Mouse (Mus musculus) embryonic facial prominence, embryonic 11.5 days (tissue): Measurements from ENCODE around the gene Cadm1. TPM values are rescaled to one million over a fixed set of nuclear protein-coding genes. Genes with fewer than 3 reads are reported as not detected.

Experiments
- ATAC-seq: fragments of 200-750 bp; cut with Nextera tagmentation; replicated peaks from 2 replicates; pipeline ENCODE4 v1.8.0; 2017; ENCODE audit warnings: low read depth; ENCODE audit not compliant: insufficient number of reproducible peaks, low FRiP score, low TSS enrichment
- DNase-seq: peaks from one replicate; pipeline ENCODE4 v3.0.0-alpha.2; 2015; ENCODE audit warnings: low spot score
- H3K27ac ChIP-seq: fragments of 300-500 bp; sonication (generic); replicated peaks from 2 replicates; pipeline ENCODE4 v1.5.1; 2014; ENCODE audit warnings: mild to moderate bottlenecking, low read depth, low read length, control low read depth
- H3K27me3 ChIP-seq: fragments of 300-500 bp; sonication (generic); 2 replicates; pipeline ENCODE4 v1.6.1; 2014; ENCODE audit warnings: mild to moderate bottlenecking, low read length, moderate library complexity, mixed read lengths; ENCODE audit not compliant: control insufficient read depth, insufficient read depth
- H3K36me3 ChIP-seq: fragments of 300-500 bp; sonication (generic); replicated peaks from 2 replicates; pipeline ENCODE4 v1.6.1; 2014; ENCODE audit warnings: low read depth, mild to moderate bottlenecking, low read length, moderate library complexity, mixed read lengths; ENCODE audit not compliant: control insufficient read depth, insufficient read depth
- H3K4me1 ChIP-seq: fragments of 300-500 bp; sonication (generic); 2 replicates; pipeline ENCODE4 v1.6.1; 2014; ENCODE audit warnings: low read length, mixed read lengths; ENCODE audit not compliant: control insufficient read depth, insufficient read depth
- H3K4me2 ChIP-seq: fragments of 300-500 bp; sonication (generic); 2 replicates; pipeline ENCODE4 v1.6.1; 2014; ENCODE audit warnings: low read depth, mild to moderate bottlenecking, control low read depth, low read length, moderate library complexity
- H3K4me3 ChIP-seq: fragments of 300-500 bp; sonication (generic); 2 replicates; pipeline ENCODE4 v1.5.1; 2014; ENCODE audit warnings: low read depth, low read length, control low read depth
- H3K9ac ChIP-seq: fragments of 300-500 bp; sonication (generic); replicated peaks from 2 replicates; pipeline ENCODE4 v1.6.1; 2014; ENCODE audit warnings: mild to moderate bottlenecking, control low read depth, low read length
- H3K9me3 ChIP-seq: fragments of 300-500 bp; sonication (generic); replicated peaks from 2 replicates; pipeline ENCODE4 v1.6.1; 2016; ENCODE audit warnings: mild to moderate bottlenecking, low read length, inconsistent platforms, mixed read lengths; ENCODE audit not compliant: control insufficient read depth
- WGBS: fragments of 180-500 bp; shearing (Covaris S2); extraction: QIAGEN DNeasy Blood & Tissue Kit; methylation state at CpG from one replicate; pipeline ENCODE4 v1.1.7; 2014; 5-methylcytosine and 5-hydroxymethylcytosine counted together
- polyA plus RNA-seq: library from polyadenylated mRNA; unstranded; fragments of >200 nt; fragmentation: Nextera tagmentation; extraction: Ambion mirVana; gene quantifications from 2 replicates; pipeline ENCODE4 v1.2.1, GENCODE M21; 2014

Cadm1 gene
- polyA plus RNA-seq, 1 experiment from 2014 or later, result 99.3 TPM

GRCm38 (mm10) chr9:47533461-47533860, 3.5 kb downstream of the Cadm1 start:
- 10% methylated on average over 8 of the region's 8 CpGs for WGBS
- Histone ChIP-seq H3K9ac (no peak overlapping the region), H3K27me3 (no peaks in the 10 kb centered on the region), H3K4me3 (no peak overlapping the region; the same call in 1 of the 2 replicates), H3K36me3 (no peaks in the 10 kb centered on the region), H3K4me2 (peak overlapping the region; percentile 2), H3K9me3 (no peaks in the 10 kb centered on the region), H3K4me1 (peaks cover 2% of the 10 kb centered on the region), H3K27ac (no peak overlapping the region)
- ATAC-seq (no peak), DNase-seq (no peak)

DNA sequence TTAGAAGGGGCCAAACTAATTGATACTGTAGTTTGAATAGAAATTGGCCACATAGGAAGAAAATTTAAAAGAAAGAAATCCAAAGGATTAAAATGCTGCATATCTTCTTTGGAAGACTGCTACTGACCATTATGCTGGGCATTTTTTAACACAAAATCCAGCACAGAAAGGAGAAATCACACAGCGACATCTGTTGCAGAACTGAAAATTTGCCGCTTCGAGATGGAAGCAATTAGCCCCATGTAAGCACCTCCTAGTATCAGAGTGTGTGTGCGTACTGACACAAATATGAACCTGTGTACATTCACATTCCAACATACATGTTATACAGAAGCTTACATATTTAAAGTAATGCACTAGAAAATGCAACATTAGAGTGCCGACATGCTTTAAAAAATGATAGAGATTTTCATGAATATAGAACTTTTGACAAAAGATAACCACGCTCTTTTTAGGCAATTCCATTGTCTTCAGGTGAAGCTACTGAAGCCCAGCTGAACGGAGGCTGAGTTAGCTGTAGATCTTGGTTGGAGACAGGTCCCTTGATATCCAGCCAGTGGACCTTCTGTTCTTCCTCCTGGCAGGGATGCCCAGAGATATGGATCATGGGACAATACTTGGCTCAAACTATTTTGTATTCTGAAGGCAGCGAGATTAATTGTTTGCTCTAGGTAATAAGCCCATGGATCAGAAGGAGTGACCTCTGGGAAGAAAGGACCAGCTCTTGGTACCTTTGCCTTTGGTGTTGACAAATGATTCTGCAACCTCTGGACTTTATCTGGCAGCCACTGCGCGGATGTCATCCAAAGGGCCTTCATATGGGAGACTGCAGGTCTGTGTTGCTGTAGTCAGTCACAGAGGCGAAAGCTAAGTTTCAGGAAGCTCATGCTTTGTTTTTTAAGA, 4.9 kb downstream of the Cadm1 start:
- no peak for ATAC-seq
- H3K27ac ChIP-seq, result no peak overlapping the region
- no peak overlapping the region for H3K4me2 ChIP-seq
- no peaks in the 10 kb centered on the region for H3K9me3 ChIP-seq
- H3K27me3 ChIP-seq, result no peaks in the 10 kb centered on the region
- no peak for DNase-seq
- no peak overlapping the region for H3K9ac ChIP-seq
- peaks cover 2% of the 10 kb centered on the region for H3K4me1 ChIP-seq
- H3K36me3 ChIP-seq, result no peaks in the 10 kb centered on the region
- H3K4me3 ChIP-seq, result no peak overlapping the region
- WGBS, result 84% methylated on average over 11 of the region's 11 CpGs

DNA sequence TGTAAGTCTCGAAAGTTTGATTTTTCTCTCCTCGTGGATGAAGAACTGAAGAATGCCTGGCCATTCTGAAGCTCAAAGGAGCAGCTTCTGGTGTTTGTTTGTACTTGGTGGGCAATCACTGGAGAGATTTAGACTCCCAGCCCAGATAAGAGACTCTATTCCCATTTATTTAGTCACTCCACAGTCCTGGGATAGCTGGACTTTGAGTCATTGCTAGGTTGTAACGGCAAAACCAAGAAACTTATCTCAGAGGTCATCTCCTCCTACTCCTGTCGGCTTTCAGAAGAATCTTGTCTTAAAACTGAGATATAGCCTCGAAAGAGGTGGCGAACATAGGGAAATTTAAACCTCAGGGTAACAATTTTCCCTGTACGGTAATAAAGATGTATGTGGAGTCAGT, 15.3 kb downstream of the Cadm1 start:
- no peaks in the 10 kb centered on the region for H3K36me3 ChIP-seq
- H3K27ac ChIP-seq, result no peak overlapping the region
- no peak for DNase-seq
- H3K9me3 ChIP-seq, result no peaks in the 10 kb centered on the region
- ATAC-seq, result no peak
- peaks cover 4% of the 10 kb centered on the region; the same call in 1 of the 2 replicates for H3K4me1 ChIP-seq
- peak overlapping the region; percentile 13; the same call in 1 of the 2 replicates for H3K4me2 ChIP-seq
- 47% methylated on average over 7 of the region's 7 CpGs for whole genome bisulfite sequencing
- no peaks in the 10 kb centered on the region for H3K27me3 ChIP-seq
- H3K9ac ChIP-seq, result no peak overlapping the region
- no peak overlapping the region for H3K4me3 ChIP-seq

DNA sequence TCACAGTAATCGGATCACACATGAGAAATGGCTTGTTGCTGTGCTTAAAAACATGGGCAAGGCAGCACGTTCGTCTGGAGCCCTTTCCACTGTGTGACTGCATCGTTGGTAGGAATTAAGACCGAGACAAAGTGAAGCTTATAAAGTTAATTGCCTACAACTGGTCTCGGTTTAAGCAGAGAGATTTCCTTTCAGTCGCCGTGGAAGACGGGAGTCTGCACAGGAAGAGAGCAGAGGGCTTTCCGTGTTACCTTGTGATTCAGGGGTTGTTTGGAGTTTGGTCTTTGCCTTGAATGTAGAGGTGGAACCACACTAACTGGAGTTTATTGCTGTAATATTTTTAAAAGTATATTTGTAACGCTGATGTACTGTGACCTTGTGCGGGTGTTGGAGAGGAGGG, 15.7 kb downstream of the Cadm1 start:
- H3K27ac ChIP-seq, result no peak overlapping the region
- no peak overlapping the region for H3K9ac ChIP-seq
- H3K9me3 ChIP-seq, result no peaks in the 10 kb centered on the region
- peak overlapping the region; percentile 13 for H3K4me2 ChIP-seq
- H3K4me3 ChIP-seq, result no peak overlapping the region
- 35% methylated on average over 12 of the region's 12 CpGs for WGBS
- H3K27me3 ChIP-seq, result no peaks in the 10 kb centered on the region
- peaks cover 4% of the 10 kb centered on the region; the same call in 1 of the 2 replicates for H3K4me1 ChIP-seq
- DNase-seq (peak; percentile 64), ATAC-seq (no peak)
- H3K36me3 ChIP-seq, result no peaks in the 10 kb centered on the region

GRCm38 (mm10) chr9:47548402-47548801, 18.4 kb downstream of the Cadm1 start:
- 92% methylated on average over 12 of the region's 12 CpGs for WGBS
- H3K9me3 ChIP-seq, result no peaks in the 10 kb centered on the region
- no peaks in the 10 kb centered on the region for H3K36me3 ChIP-seq
- H3K4me2 ChIP-seq, result no peak overlapping the region
- H3K9ac ChIP-seq, result no peak overlapping the region
- peaks cover 4% of the 10 kb centered on the region; the same call in 1 of the 2 replicates for H3K4me1 ChIP-seq
- no peak overlapping the region for H3K4me3 ChIP-seq
- no peak overlapping the region for H3K27ac ChIP-seq
- no peak for ATAC-seq
- DNase-seq, result no peak
- H3K27me3 ChIP-seq, result no peaks in the 10 kb centered on the region

DNA sequence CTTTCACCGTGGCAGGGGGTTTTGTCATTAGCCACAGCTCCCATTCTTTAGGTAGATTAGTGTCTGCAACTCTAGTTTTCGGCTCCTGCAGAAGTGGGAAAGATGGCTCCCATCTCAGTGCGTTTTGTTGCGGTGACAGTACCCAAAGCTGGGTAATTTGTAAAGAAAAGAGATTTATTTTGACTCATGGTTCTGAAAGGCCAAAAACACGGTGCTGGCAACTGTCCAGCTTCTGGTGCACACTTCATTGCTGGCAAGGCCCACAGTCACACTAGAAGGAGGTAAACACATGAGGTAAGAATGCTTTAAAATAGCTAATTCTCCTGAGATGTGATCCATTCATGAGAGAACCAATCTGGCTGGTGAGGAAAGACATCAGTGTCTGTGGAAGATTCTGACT, 18.9 kb downstream of the Cadm1 start:
- no peak overlapping the region for H3K4me3 ChIP-seq
- 95% methylated on average over 5 of the region's 5 CpGs for WGBS
- H3K27me3 ChIP-seq, result no peaks in the 10 kb centered on the region
- no peaks in the 10 kb centered on the region for H3K36me3 ChIP-seq
- no peaks in the 10 kb centered on the region for H3K9me3 ChIP-seq
- no peak overlapping the region for H3K4me2 ChIP-seq
- DNase-seq (no peak), ATAC-seq (no peak)
- no peak overlapping the region for H3K9ac ChIP-seq
- no peak overlapping the region for H3K27ac ChIP-seq
- H3K4me1 ChIP-seq, result peaks cover 4% of the 10 kb centered on the region; the same call in 1 of the 2 replicates

GRCm38 (mm10) chr9:47552960-47553575, 23.1 kb downstream of the Cadm1 start:
- WGBS, result 87% methylated on average over 10 of the region's 10 CpGs
- Histone ChIP-seq H3K4me2 (no peak overlapping the region), H3K27ac (no peak overlapping the region), H3K36me3 (no peaks in the 10 kb centered on the region), H3K27me3 (no peaks in the 10 kb centered on the region), H3K4me1 (no peaks in the 10 kb centered on the region), H3K9ac (no peak overlapping the region), H3K9me3 (no peaks in the 10 kb centered on the region), H3K4me3 (no peak overlapping the region)
- DNase-seq (no peak), ATAC-seq (no peak)

GRCm38 (mm10) chr9:47560726-47561125, 30.8 kb downstream of the Cadm1 start:
- ATAC-seq (no peak), DNase-seq (no peak)
- H3K27me3 ChIP-seq, result no peaks in the 10 kb centered on the region
- no peak overlapping the region for H3K4me3 ChIP-seq
- H3K9ac ChIP-seq, result no peak overlapping the region
- no peaks in the 10 kb centered on the region for H3K9me3 ChIP-seq
- no peaks in the 10 kb centered on the region for H3K4me1 ChIP-seq
- H3K36me3 ChIP-seq, result no peaks in the 10 kb centered on the region
- 84% methylated on average over 3 of the region's 3 CpGs for whole genome bisulfite sequencing
- no peak overlapping the region for H3K4me2 ChIP-seq
- no peak overlapping the region for H3K27ac ChIP-seq
